Mouse (Mus musculus) liver, embryonic 11.5 days (tissue): ENCODE results near the gene Ubl7. TPM values are rescaled to one million over a fixed set of nuclear protein-coding genes. Genes with fewer than 3 reads are reported as not detected.

Experiments
- ATAC-seq: fragments of 200-750 bp; cut with Nextera tagmentation; replicated peaks from 2 replicates; pipeline ENCODE4 v1.8.0; 2017; ENCODE audit warnings: moderate number of reproducible peaks, mild to moderate bottlenecking, moderate TSS enrichment, moderate library complexity; ENCODE audit not compliant: low FRiP score
- DNase-seq: peaks from one replicate; pipeline ENCODE4 v3.0.0-alpha.2; 2017; ENCODE audit warnings: low spot score
- H3K27ac ChIP-seq: fragments of 300-500 bp; sonication (generic); 2 replicates; pipeline ENCODE4 v1.5.1; 2014; ENCODE audit warnings: mild to moderate bottlenecking, low read depth, low read length, control low read depth
- H3K27me3 ChIP-seq: fragments of 300-500 bp; sonication (generic); replicated peaks from 2 replicates; pipeline ENCODE4 v1.6.1; 2014; ENCODE audit warnings: low read length, mixed read lengths; ENCODE audit not compliant: control insufficient read depth, insufficient read depth
- H3K36me3 ChIP-seq: fragments of 300-500 bp; sonication (generic); 2 replicates; pipeline ENCODE4 v1.6.1; 2014; ENCODE audit warnings: mild to moderate bottlenecking, low read length, moderate library complexity, mixed read lengths; ENCODE audit not compliant: control insufficient read depth, insufficient read depth
- H3K4me1 ChIP-seq: fragments of 300-500 bp; sonication (generic); replicated peaks from 2 replicates; pipeline ENCODE4 v1.6.1; 2014; ENCODE audit warnings: low read length, mixed read lengths; ENCODE audit not compliant: control insufficient read depth, insufficient read depth
- H3K4me2 ChIP-seq: fragments of 300-500 bp; sonication (generic); 2 replicates; pipeline ENCODE4 v1.6.1; 2014; ENCODE audit warnings: mild to moderate bottlenecking, control low read depth, moderate library complexity
- H3K4me3 ChIP-seq: fragments of 300-500 bp; sonication (generic); 2 replicates; pipeline ENCODE4 v1.5.1; 2014; ENCODE audit warnings: low read depth, low read length, control low read depth
- H3K9ac ChIP-seq: fragments of 300-500 bp; sonication (generic); 2 replicates; pipeline ENCODE4 v1.6.1; 2014; ENCODE audit warnings: low read depth, low read length, control low read depth
- H3K9me3 ChIP-seq: fragments of 300-500 bp; sonication (generic); 2 replicates; pipeline ENCODE4 v1.6.1; 2016; ENCODE audit warnings: low read length, inconsistent platforms, mixed read lengths; ENCODE audit not compliant: control insufficient read depth
- WGBS: fragments of 180-500 bp; shearing (Covaris S2); extraction: QIAGEN DNeasy Blood & Tissue Kit; methylation state at CpG from one replicate; pipeline ENCODE4 v1.1.7; 2014; 5-methylcytosine and 5-hydroxymethylcytosine counted together
- polyA plus RNA-seq: library from polyadenylated mRNA; unstranded; fragments of >200 nt; fragmentation: Nextera tagmentation; extraction: Ambion mirVana; gene quantifications from 2 replicates; pipeline ENCODE4 v1.2.1, GENCODE M21; 2014

Ubl7 gene
- polyA plus RNA-seq, 1 experiment from 2014 or later: 92.3 TPM

- WGBS: 72% methylated on average over 9 of the region's 9 CpGs
- no peaks in the 10 kb centered on the region for H3K9me3 ChIP-seq
- DNase-seq: no peak
These were observed 45.5 kb downstream of the Ubl7 start for GRCm38 (mm10) chr9:57956196-57956837.

GRCm38 (mm10) chr9:57956838-57957236 is 46.1 kb downstream of the Ubl7 start:
- ATAC-seq (no peak), DNase-seq (no peak)
- no peak overlapping the region for H3K27ac ChIP-seq
- no peak overlapping the region for H3K9ac ChIP-seq
- peaks cover under 1% of the 10 kb centered on the region; the same call in 1 of the 2 replicates for H3K27me3 ChIP-seq
- no peaks in the 10 kb centered on the region for H3K36me3 ChIP-seq
- H3K4me1 ChIP-seq: 0 out of 2 replicates have a peak, but pooled peaks cover 3% of the 10 kb centered on the region
- no peak overlapping the region for H3K4me3 ChIP-seq
- no peaks in the 10 kb centered on the region for H3K9me3 ChIP-seq
- 54% methylated on average over 5 of the region's 5 CpGs for WGBS
- H3K4me2 ChIP-seq: no peak overlapping the region

More at GRCm38 (mm10) chr9:57956196-57956837, 45.5 kb downstream of the Ubl7 start:
- no peak overlapping the region for H3K9ac ChIP-seq
- no peak for ATAC-seq
- no peak overlapping the region for H3K4me2 ChIP-seq
- H3K4me3 ChIP-seq: no peak overlapping the region
- no peaks in the 10 kb centered on the region for H3K36me3 ChIP-seq
- H3K27ac ChIP-seq: no peak overlapping the region
- H3K27me3 ChIP-seq: peaks cover 6% of the 10 kb centered on the region; the same call in 1 of the 2 replicates
- 0 out of 2 replicates have a peak, but pooled peaks cover 3% of the 10 kb centered on the region for H3K4me1 ChIP-seq

DNA sequence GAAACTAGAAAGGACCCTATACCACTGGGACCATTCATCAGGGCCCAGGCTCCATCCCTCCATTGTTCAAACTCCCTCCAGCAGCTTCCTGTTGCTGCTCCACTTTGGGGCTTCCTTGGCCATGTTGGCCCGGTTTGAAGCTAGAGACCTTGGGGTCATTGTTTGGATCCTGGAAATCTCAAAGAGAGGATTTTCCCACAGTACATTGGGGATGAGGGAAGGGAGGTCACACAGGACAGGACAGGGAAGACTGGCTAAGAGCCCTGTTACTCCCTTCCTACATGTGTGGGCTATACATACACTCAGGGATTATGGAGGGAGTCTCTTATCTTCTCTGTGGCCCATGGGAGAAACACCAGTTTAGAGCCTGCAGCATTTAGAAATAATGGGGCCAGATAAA is 47.8 kb downstream of the Ubl7 start:
- no peak overlapping the region for H3K27ac ChIP-seq
- H3K9ac ChIP-seq: no peak overlapping the region
- no peak overlapping the region for H3K4me3 ChIP-seq
- 0 out of 2 replicates have a peak, but pooled peaks cover under 1% of the 10 kb centered on the region for H3K4me1 ChIP-seq
- 52% methylated on average over 1 of the region's 1 CpGs for WGBS
- H3K36me3 ChIP-seq: no peaks in the 10 kb centered on the region
- H3K4me2 ChIP-seq: no peak overlapping the region
- ATAC-seq (no peak), DNase-seq (no peak)
- H3K9me3 ChIP-seq: no peaks in the 10 kb centered on the region
- no peaks in the 10 kb centered on the region; the same call in 1 of the 2 replicates for H3K27me3 ChIP-seq

- WGBS: 52% methylated on average over 10 of the region's 10 CpGs
- no peak overlapping the region for H3K27ac ChIP-seq
- DNase-seq (no peak), ATAC-seq (no peak)
- H3K4me3 ChIP-seq: no peak overlapping the region
- no peak overlapping the region for H3K9ac ChIP-seq
- H3K27me3 ChIP-seq: no peaks in the 10 kb centered on the region; the same call in 1 of the 2 replicates
- no peaks in the 10 kb centered on the region for H3K36me3 ChIP-seq
- no peak overlapping the region for H3K4me2 ChIP-seq
- no peaks in the 10 kb centered on the region for H3K4me1 ChIP-seq
- H3K9me3 ChIP-seq: no peaks in the 10 kb centered on the region
These were observed 48.6 kb downstream of the Ubl7 start for GRCm38 (mm10) chr9:57959399-57959798.

- no peak overlapping the region for H3K27ac ChIP-seq
- no peak overlapping the region for H3K4me3 ChIP-seq
- no peak for DNase-seq
- no peaks in the 10 kb centered on the region for H3K9me3 ChIP-seq
- no peak overlapping the region for H3K9ac ChIP-seq
- H3K36me3 ChIP-seq: no peaks in the 10 kb centered on the region
- no peaks in the 10 kb centered on the region; the same call in 1 of the 2 replicates for H3K27me3 ChIP-seq
- no peaks in the 10 kb centered on the region for H3K4me1 ChIP-seq
- no peak overlapping the region for H3K4me2 ChIP-seq
- no peak for ATAC-seq
- WGBS: 76% methylated on average over 17 of the region's 17 CpGs
These were observed 49.4 kb downstream of the Ubl7 start for GRCm38 (mm10) chr9:57959886-57960866.

DNA sequence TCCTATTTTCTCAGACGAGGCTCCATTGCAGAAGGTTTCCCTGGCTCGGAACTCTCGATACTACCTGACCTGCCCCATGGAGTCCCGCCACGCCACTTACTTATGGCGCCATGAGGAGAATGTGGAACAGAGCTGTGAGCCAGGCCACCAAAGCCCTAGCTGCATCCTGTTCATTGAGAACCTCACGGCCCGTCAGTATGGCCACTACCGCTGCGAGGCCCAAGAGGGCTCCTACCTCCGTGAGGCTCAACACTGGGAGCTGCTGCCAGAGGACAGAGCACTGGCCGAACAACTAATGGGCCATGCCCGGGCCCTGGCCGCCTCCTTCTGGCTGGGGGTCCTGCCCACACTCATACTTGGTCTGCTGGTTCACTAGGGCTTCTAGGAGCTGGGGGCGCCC is 50.4 kb downstream of the Ubl7 start:
- no peak for DNase-seq
- no peak overlapping the region for H3K4me3 ChIP-seq
- WGBS: 84% methylated on average over 15 of the region's 15 CpGs
- H3K27me3 ChIP-seq: no peaks in the 10 kb centered on the region; the same call in 1 of the 2 replicates
- no peak overlapping the region for H3K27ac ChIP-seq
- no peak for ATAC-seq
- H3K4me1 ChIP-seq: no peaks in the 10 kb centered on the region
- no peak overlapping the region for H3K9ac ChIP-seq
- no peaks in the 10 kb centered on the region for H3K9me3 ChIP-seq
- H3K36me3 ChIP-seq: no peaks in the 10 kb centered on the region
- no peak overlapping the region for H3K4me2 ChIP-seq

GRCm38 (mm10) chr9:57961863-57962778 is 51.3 kb downstream of the Ubl7 start:
- Histone ChIP-seq H3K9ac (no peak overlapping the region), H3K27ac (no peak overlapping the region), H3K36me3 (no peaks in the 10 kb centered on the region), H3K9me3 (no peaks in the 10 kb centered on the region), H3K4me1 (no peaks in the 10 kb centered on the region), H3K27me3 (no peaks in the 10 kb centered on the region; the same call in 1 of the 2 replicates), H3K4me3 (no peak overlapping the region), H3K4me2 (no peak overlapping the region)
- DNase-seq (no peak), ATAC-seq (no peak)
- 61% methylated on average over 17 of the region's 17 CpGs for WGBS
